Mouse (Mus musculus) adrenal gland (tissue): ENCODE results near the gene Ccdc144b.

Source experiments
- intact Hi-C: fragments of 180-260 bp; cut with DNase I; formaldehyde crosslinking; loops from one replicate; pipeline ENCODE4 v1.15.1; 2025
- long read RNA-seq, 2 experiments: library from polyadenylated mRNA; unstranded; transcript quantifications; one replicate each; pipeline ENCODE4 v2.0.0; 2020; ENCODE audit warnings: borderline replicate concordance in 1 of 2; ENCODE audit not compliant: insufficient replicate concordance in 1 of 2

Ccdc144b gene
- long read RNA-seq, experiment 1, result 0 reads
- long read RNA-seq, experiment 2, result 0 reads

GRCm38 (mm10) chr3:36053447-36053846 lies at the start of gene Ccdc144b:
TSS of gene Ccdc144b (minus strand) at chr3:36053547.
- intact Hi-C loops, result no loop called here

GRCm38 (mm10) chr3:36095371-36095770 lies 42.0 kb upstream of the Ccdc144b start:
- intact Hi-C loops, result no loop called here

- intact Hi-C loops, result no loop called here
Measured at GRCm38 (mm10) chr3:36087591-36087990, 34.2 kb upstream of the Ccdc144b start.

GRCm38 (mm10) chr3:36085394-36085793 lies 32.0 kb upstream of the Ccdc144b start:
- intact Hi-C loops, result no loop called here

- intact Hi-C loops, result no loop called here
Measured at GRCm38 (mm10) chr3:36083381-36083780, 30.0 kb upstream of the Ccdc144b start.

GRCm38 (mm10) chr3:36082843-36083242 lies 29.5 kb upstream of the Ccdc144b start:
- intact Hi-C loops, result no loop called here

GRCm38 (mm10) chr3:36080741-36081140 lies 27.4 kb upstream of the Ccdc144b start:
- intact Hi-C loops, result no loop called here

GRCm38 (mm10) chr3:36079886-36080285 lies 26.5 kb upstream of the Ccdc144b start:
- intact Hi-C loops, result no loop called here

- intact Hi-C loops, result no loop called here
Measured at GRCm38 (mm10) chr3:36077386-36077785, 24.0 kb upstream of the Ccdc144b start.

GRCm38 (mm10) chr3:36075466-36075865 lies 22.1 kb upstream of the Ccdc144b start:
- intact Hi-C loops, result no loop called here

GRCm38 (mm10) chr3:36074231-36074630 lies 20.9 kb upstream of the Ccdc144b start:
- intact Hi-C loops, result no loop called here

- intact Hi-C loops, result no loop called here
Measured at GRCm38 (mm10) chr3:36071047-36071446, 17.7 kb upstream of the Ccdc144b start.

- intact Hi-C loops, result no loop called here
Measured at GRCm38 (mm10) chr3:36070436-36070835, 17.1 kb upstream of the Ccdc144b start.

- intact Hi-C loops, result loop anchor here (10.0 kb wide), 2 partner anchors 93 to 313 kb away; partner anchors contain the start of gene Atp11b
Measured at GRCm38 (mm10) chr3:36067731-36068130, 14.4 kb upstream of the Ccdc144b start.

- intact Hi-C loops, result loop anchor here (10.0 kb wide), 2 partner anchors 91 to 311 kb away; partner anchors contain the start of gene Atp11b
Measured at GRCm38 (mm10) chr3:36065843-36066651, 12.7 kb upstream of the Ccdc144b start, which contains the start of gene Acad9. TSS of gene Acad9 (plus strand) at chr3:36065979.

GRCm38 (mm10) chr3:36065166-36065565 lies 11.8 kb upstream of the Ccdc144b start:
- intact Hi-C loops, result loop anchor here (10.0 kb wide), 2 partner anchors 90 to 310 kb away; partner anchors contain the start of gene Atp11b

- intact Hi-C loops, result loop anchor here (5.0 to 10.0 kb wide), 3 partner anchors 62 to 310 kb away; partner anchors contain the start of genes Atp11b and Mccc1
Measured at GRCm38 (mm10) chr3:36064592-36065061, 11.3 kb upstream of the Ccdc144b start.

GRCm38 (mm10) chr3:36060096-36060850 lies 6.9 kb upstream of the Ccdc144b start:
- intact Hi-C loops, result loop anchor here (5.0 to 10.0 kb wide), 3 partner anchors 58 to 305 kb away; partner anchors contain the start of genes Atp11b and Mccc1

- intact Hi-C loops, result no loop called here
Measured at GRCm38 (mm10) chr3:36049106-36049505, 4.2 kb downstream of the Ccdc144b start.

- intact Hi-C loops, result no loop called here
Measured at GRCm38 (mm10) chr3:36045086-36045485, 8.3 kb downstream of the Ccdc144b start.

- intact Hi-C loops, result no loop called here
Measured at GRCm38 (mm10) chr3:36044520-36044919, 8.8 kb downstream of the Ccdc144b start.
